Mouse (Mus musculus): ENCODE measurements around the gene Cnksr3. TPM values are rescaled to one million over a fixed set of nuclear protein-coding genes. Genes with fewer than 3 reads are reported as not detected.

Cnksr3 gene
- polyA plus RNA-seq, 1 experiment from 2014 or later: 13.4 TPM

DNA sequence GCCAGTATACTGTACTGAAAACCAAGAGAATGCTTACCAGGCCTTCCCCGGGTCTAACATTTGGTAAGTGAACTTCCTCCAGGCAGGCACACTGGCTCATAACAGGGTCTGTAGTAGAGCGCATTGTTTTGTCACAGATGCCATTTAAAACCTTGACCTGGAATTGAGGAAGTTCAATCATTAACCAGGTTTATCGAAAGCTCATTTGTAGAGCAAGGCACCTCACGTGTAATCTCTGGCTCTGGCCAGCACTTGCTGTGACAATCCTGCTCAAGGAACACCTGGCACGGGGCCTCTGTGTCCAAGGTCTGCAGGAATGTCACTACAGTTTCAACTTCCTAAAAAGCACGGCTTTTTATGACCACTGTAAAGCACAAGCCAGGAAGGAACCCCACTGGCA, 71.8 kb downstream of the Cnksr3 start:
- Histone ChIP-seq H3K4me2 (ENCODE audit: low read depth, low read length) (no peak overlapping the region), H3K9ac (ENCODE audit: low read depth, low read length) (no peak overlapping the region), H3K9me3 (ENCODE audit: control insufficient read depth, low read length) (no peaks in the 10 kb centered on the region), H3K27me3 (replicated peaks; ENCODE audit: control insufficient read depth, insufficient read depth, low read length) (no peaks in the 10 kb centered on the region), H3K27ac (ENCODE audit: low read length) (peak overlapping the region; percentile 85), H3K36me3 (ENCODE audit: control insufficient read depth, insufficient read depth, low read length) (no peaks in the 10 kb centered on the region), H3K4me3 (ENCODE audit: low read length) (no peak overlapping the region), H3K4me1 (ENCODE audit: control insufficient read depth, insufficient read depth, low read length) (peaks cover 29% of the 10 kb centered on the region)
- 51% methylated on average over 6 of the region's 6 CpGs for WGBS
- ATAC-seq: peak; percentile 95

- H3K4me3 ChIP-seq (ENCODE audit: low read length): no peak overlapping the region
- H3K36me3 ChIP-seq (ENCODE audit: control insufficient read depth, insufficient read depth, low read length): no peaks in the 10 kb centered on the region; the same call in 1 of the 2 replicates
- no peak overlapping the region for H3K27ac ChIP-seq (ENCODE audit: low read length)
- no peaks in the 10 kb centered on the region for H3K9me3 ChIP-seq (ENCODE audit: control insufficient read depth, low read length)
- 65% methylated on average over 12 of the region's 12 CpGs for WGBS
- H3K4me1 ChIP-seq (ENCODE audit: control insufficient read depth, insufficient read depth, low read length): peaks cover 23% of the 10 kb centered on the region
- no peak overlapping the region for H3K4me2 ChIP-seq (ENCODE audit: low read depth, low read length)
- no peak overlapping the region for H3K9ac ChIP-seq (ENCODE audit: low read depth, low read length)
- no peak for ATAC-seq
- H3K27me3 ChIP-seq (replicated peaks; ENCODE audit: control insufficient read depth, insufficient read depth, low read length): no peaks in the 10 kb centered on the region
These were observed 74.0 kb downstream of the Cnksr3 start for GRCm38 (mm10) chr10:7138049-7138448.

- Histone ChIP-seq H3K9me3 (ENCODE audit: control insufficient read depth, low read length) (no peaks in the 10 kb centered on the region), H3K27me3 (replicated peaks; ENCODE audit: control insufficient read depth, insufficient read depth, low read length) (no peaks in the 10 kb centered on the region), H3K4me1 (ENCODE audit: control insufficient read depth, insufficient read depth, low read length) (peaks cover 12% of the 10 kb centered on the region), H3K36me3 (ENCODE audit: control insufficient read depth, insufficient read depth, low read length) (peaks cover 7% of the 10 kb centered on the region; the same call in 1 of the 2 replicates), H3K4me3 (ENCODE audit: low read length) (no peak overlapping the region), H3K4me2 (ENCODE audit: low read depth, low read length) (no peak overlapping the region), H3K27ac (ENCODE audit: low read length) (no peak overlapping the region; the same call in 1 of the 2 replicates), H3K9ac (ENCODE audit: low read depth, low read length) (no peak overlapping the region)
- 61% methylated on average over 2 of the region's 2 CpGs for WGBS
- no peak for ATAC-seq
These were observed 76.3 kb downstream of the Cnksr3 start for GRCm38 (mm10) chr10:7135751-7136150.

GRCm38 (mm10) chr10:7133005-7133404, 79.0 kb downstream of the Cnksr3 start:
- H3K36me3 ChIP-seq (ENCODE audit: control insufficient read depth, insufficient read depth, low read length): peaks cover 15% of the 10 kb centered on the region
- ATAC-seq: no peak
- WGBS: 88% methylated on average over 5 of the region's 5 CpGs

DNA sequence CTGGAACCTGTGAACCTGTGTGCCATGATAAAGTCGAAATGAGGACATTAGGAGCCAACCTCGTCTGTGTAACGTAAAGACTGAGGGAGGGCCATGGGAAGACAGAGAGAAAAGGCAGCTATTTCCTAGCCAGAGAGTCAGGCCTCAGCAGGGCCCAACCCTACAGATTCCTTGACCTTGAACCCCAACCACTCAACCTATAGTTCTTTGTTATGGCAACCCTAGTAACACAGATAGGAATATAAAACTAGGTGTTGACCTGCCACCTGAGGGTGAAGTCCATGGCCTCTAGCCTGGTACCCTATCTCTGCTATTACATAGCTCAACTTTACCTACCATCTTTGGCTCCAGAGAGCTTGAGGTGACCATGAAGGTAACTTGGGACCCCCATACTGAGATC, 80.6 kb downstream of the Cnksr3 start:
- Histone ChIP-seq H3K9ac (ENCODE audit: low read depth, low read length) (no peak overlapping the region), H3K27me3 (replicated peaks; ENCODE audit: control insufficient read depth, insufficient read depth, low read length) (no peaks in the 10 kb centered on the region), H3K4me2 (ENCODE audit: low read depth, low read length) (no peak overlapping the region), H3K4me1 (ENCODE audit: control insufficient read depth, insufficient read depth, low read length) (peaks cover 8% of the 10 kb centered on the region), H3K27ac (ENCODE audit: low read length) (no peak overlapping the region), H3K4me3 (ENCODE audit: low read length) (no peak overlapping the region), H3K9me3 (ENCODE audit: control insufficient read depth, low read length) (no peaks in the 10 kb centered on the region), H3K36me3 (ENCODE audit: control insufficient read depth, insufficient read depth, low read length) (peaks cover 15% of the 10 kb centered on the region)
- WGBS: 81% methylated on average over 3 of the region's 3 CpGs
- ATAC-seq: peak; percentile 66

More at GRCm38 (mm10) chr10:7133005-7133404, 79.0 kb downstream of the Cnksr3 start:
- Histone ChIP-seq H3K4me2 (ENCODE audit: low read depth, low read length) (no peak overlapping the region), H3K27ac (ENCODE audit: low read length) (no peak overlapping the region), H3K9me3 (ENCODE audit: control insufficient read depth, low read length) (no peaks in the 10 kb centered on the region), H3K9ac (ENCODE audit: low read depth, low read length) (no peak overlapping the region), H3K4me3 (ENCODE audit: low read length) (no peak overlapping the region), H3K27me3 (replicated peaks; ENCODE audit: control insufficient read depth, insufficient read depth, low read length) (no peaks in the 10 kb centered on the region), H3K4me1 (ENCODE audit: control insufficient read depth, insufficient read depth, low read length) (peaks cover 10% of the 10 kb centered on the region)

- no peak for ATAC-seq
- H3K4me3 ChIP-seq (ENCODE audit: low read length): no peak overlapping the region
- H3K9me3 ChIP-seq (ENCODE audit: control insufficient read depth, low read length): no peaks in the 10 kb centered on the region
- no peak overlapping the region for H3K9ac ChIP-seq (ENCODE audit: low read depth, low read length)
- H3K4me1 ChIP-seq (ENCODE audit: control insufficient read depth, insufficient read depth, low read length): no peaks in the 10 kb centered on the region
- H3K27ac ChIP-seq (ENCODE audit: low read length): no peak overlapping the region
- no peak overlapping the region for H3K4me2 ChIP-seq (ENCODE audit: low read depth, low read length)
- WGBS: 89% methylated on average over 9 of the region's 9 CpGs
- H3K27me3 ChIP-seq (replicated peaks; ENCODE audit: control insufficient read depth, insufficient read depth, low read length): no peaks in the 10 kb centered on the region
- peaks cover 15% of the 10 kb centered on the region for H3K36me3 ChIP-seq (ENCODE audit: control insufficient read depth, insufficient read depth, low read length)
These were observed 84.2 kb downstream of the Cnksr3 start for GRCm38 (mm10) chr10:7127828-7128227.

DNA sequence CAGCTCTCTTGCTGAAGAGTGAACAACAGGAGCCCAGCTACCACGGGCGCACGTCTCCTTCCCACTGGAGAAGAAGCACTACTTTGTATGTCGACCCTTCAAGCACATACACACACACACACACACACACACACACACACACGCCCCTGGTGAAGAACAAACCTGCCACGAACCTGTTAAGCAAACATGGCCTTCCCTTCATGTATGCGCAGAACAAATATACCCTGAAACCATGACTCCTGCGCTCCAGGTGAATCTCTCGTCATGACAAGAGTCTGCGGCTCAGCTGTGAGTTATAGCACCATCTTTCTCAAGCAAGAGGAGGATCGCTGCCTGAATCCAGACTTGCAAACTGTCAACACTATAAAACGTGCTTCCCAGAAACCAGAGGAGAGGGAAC, 85.2 kb downstream of the Cnksr3 start:
- ATAC-seq: no peak
- H3K36me3 ChIP-seq (ENCODE audit: control insufficient read depth, insufficient read depth, low read length): peaks cover 14% of the 10 kb centered on the region; the same call in 1 of the 2 replicates

DNA sequence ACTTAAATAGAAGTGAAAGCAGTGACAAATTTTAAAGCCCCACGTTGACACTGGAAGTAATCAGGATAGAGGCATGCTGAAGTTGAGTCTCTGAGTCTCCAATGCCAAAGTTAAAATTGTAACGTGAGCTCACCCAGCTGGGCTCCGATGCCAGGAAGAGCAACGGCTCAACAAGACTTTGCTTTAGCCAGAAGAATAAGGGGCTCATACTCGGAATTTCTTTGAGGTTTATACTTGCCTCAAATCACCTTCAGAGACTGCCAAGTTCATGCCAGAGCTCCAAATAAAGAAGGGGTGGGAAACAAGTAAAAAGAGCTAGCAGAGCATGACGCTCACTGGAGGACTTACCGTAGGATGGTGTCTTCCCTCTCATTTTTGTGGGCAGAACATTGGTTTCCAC, 85.8 kb downstream of the Cnksr3 start:
- no peak overlapping the region for H3K27ac ChIP-seq (ENCODE audit: low read length)
- WGBS: 80% methylated on average over 7 of the region's 7 CpGs

More for the DNA sequence above, 85.2 kb downstream of the Cnksr3 start:
- Histone ChIP-seq H3K4me1 (ENCODE audit: control insufficient read depth, insufficient read depth, low read length) (no peaks in the 10 kb centered on the region), H3K27ac (ENCODE audit: low read length) (no peak overlapping the region), H3K27me3 (replicated peaks; ENCODE audit: control insufficient read depth, insufficient read depth, low read length) (no peaks in the 10 kb centered on the region), H3K4me2 (ENCODE audit: low read depth, low read length) (no peak overlapping the region), H3K9ac (ENCODE audit: low read depth, low read length) (no peak overlapping the region), H3K9me3 (ENCODE audit: control insufficient read depth, low read length) (no peaks in the 10 kb centered on the region), H3K4me3 (ENCODE audit: low read length) (no peak overlapping the region)
- WGBS: 68% methylated on average over 12 of the region's 12 CpGs

GRCm38 (mm10) chr10:7124993-7125392, 87.0 kb downstream of the Cnksr3 start:
- Histone ChIP-seq H3K36me3 (ENCODE audit: control insufficient read depth, insufficient read depth, low read length) (peaks cover 14% of the 10 kb centered on the region), H3K27ac (ENCODE audit: low read length) (no peak overlapping the region), H3K9me3 (ENCODE audit: control insufficient read depth, low read length) (no peaks in the 10 kb centered on the region), H3K27me3 (replicated peaks; ENCODE audit: control insufficient read depth, insufficient read depth, low read length) (no peaks in the 10 kb centered on the region), H3K4me1 (ENCODE audit: control insufficient read depth, insufficient read depth, low read length) (no peaks in the 10 kb centered on the region), H3K9ac (ENCODE audit: low read depth, low read length) (no peak overlapping the region), H3K4me3 (ENCODE audit: low read length) (no peak overlapping the region), H3K4me2 (ENCODE audit: low read depth, low read length) (no peak overlapping the region)
- WGBS: 74% methylated on average over 7 of the region's 7 CpGs
- no peak for ATAC-seq

More for the DNA sequence above, 85.8 kb downstream of the Cnksr3 start:
- Histone ChIP-seq H3K4me3 (ENCODE audit: low read length) (no peak overlapping the region), H3K4me2 (ENCODE audit: low read depth, low read length) (no peak overlapping the region), H3K9ac (ENCODE audit: low read depth, low read length) (no peak overlapping the region), H3K4me1 (ENCODE audit: control insufficient read depth, insufficient read depth, low read length) (no peaks in the 10 kb centered on the region), H3K27me3 (replicated peaks; ENCODE audit: control insufficient read depth, insufficient read depth, low read length) (no peaks in the 10 kb centered on the region), H3K9me3 (ENCODE audit: control insufficient read depth, low read length) (no peaks in the 10 kb centered on the region), H3K36me3 (ENCODE audit: control insufficient read depth, insufficient read depth, low read length) (peaks cover 11% of the 10 kb centered on the region; the same call in 1 of the 2 replicates)
- no peak for ATAC-seq

DNA sequence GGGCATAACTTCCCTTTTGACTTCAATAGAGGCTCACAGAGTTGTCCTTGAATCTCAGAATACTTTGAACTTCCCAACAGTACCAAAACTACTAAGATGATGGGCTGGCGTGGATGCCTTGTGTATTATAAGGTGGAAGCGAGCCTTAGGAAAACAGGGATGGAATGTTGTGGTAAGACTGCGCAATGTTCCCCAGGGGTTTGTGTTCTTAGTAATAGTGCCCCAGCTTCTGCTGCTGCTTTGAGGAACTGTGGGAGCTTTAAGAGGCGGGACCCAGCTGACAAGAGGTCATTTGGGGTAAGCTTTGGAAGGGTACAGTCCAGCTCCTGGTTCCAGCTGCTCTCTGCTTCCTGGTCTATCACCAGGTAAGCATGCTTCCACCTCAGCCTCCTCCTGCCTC, 89.7 kb downstream of the Cnksr3 start:
- Histone ChIP-seq H3K4me2 (ENCODE audit: low read depth, low read length) (no peak overlapping the region), H3K4me3 (ENCODE audit: low read length) (no peak overlapping the region), H3K27ac (ENCODE audit: low read length) (no peak overlapping the region), H3K4me1 (ENCODE audit: control insufficient read depth, insufficient read depth, low read length) (peaks cover 10% of the 10 kb centered on the region), H3K9ac (ENCODE audit: low read depth, low read length) (no peak overlapping the region), H3K27me3 (replicated peaks; ENCODE audit: control insufficient read depth, insufficient read depth, low read length) (no peaks in the 10 kb centered on the region), H3K36me3 (ENCODE audit: control insufficient read depth, insufficient read depth, low read length) (peaks cover 11% of the 10 kb centered on the region), H3K9me3 (ENCODE audit: control insufficient read depth, low read length) (no peaks in the 10 kb centered on the region)
- no peak for ATAC-seq
- 91% methylated on average over 4 of the region's 4 CpGs for WGBS
